Mouse (Mus musculus): Measurements from ENCODE around the gene 1700113H08Rik. TPM values are rescaled to one million over a fixed set of nuclear protein-coding genes. Genes with fewer than 3 reads are reported as not detected.

The 1700113H08Rik gene
- total and polyA plus RNA-seq, 2 experiments from 2014 or later = 0.25 to 0.89 TPM

- no peaks in the 10 kb centered on the region for H3K9me3 ChIP-seq (ENCODE audit: low read length)
- H3K27ac ChIP-seq = no peak overlapping the region
- no peak overlapping the region for H3K9ac ChIP-seq (replicated peaks; ENCODE audit: low read length)
- 10% methylated on average over 31 of the region's 31 CpGs for WGBS
- TF ChIP-seq CTCF (IDR thresholded peaks at IDR 0.05; ENCODE audit: low read depth) = no peak
- H3K4me2 ChIP-seq (ENCODE audit: low read depth, low read length) = peak overlapping the region; percentile 57
- DNase-seq (ENCODE audit: low spot score) (peak; percentile 38), ATAC-seq (peak; percentile 58)
- no peaks in the 10 kb centered on the region for H3K4me1 ChIP-seq (ENCODE audit: insufficient read depth, low read length)
- peak overlapping the region; percentile 21; the same call in 1 of the 2 replicates for H3K4me3 ChIP-seq (ENCODE audit: low read length)
- no peaks in the 10 kb centered on the region for H3K27me3 ChIP-seq (ENCODE audit: insufficient read depth, low read length)
- no peaks in the 10 kb centered on the region for H3K36me3 ChIP-seq (ENCODE audit: insufficient read depth, low read length)
Measured at GRCm38 (mm10) chr10:87230071-87230910, 172.4 kb downstream of the 1700113H08Rik start.

- Histone ChIP-seq H3K4me1 (ENCODE audit: insufficient read depth, low read length) (no peaks in the 10 kb centered on the region), H3K9ac (replicated peaks; ENCODE audit: low read length) (no peak overlapping the region), H3K36me3 (ENCODE audit: insufficient read depth, low read length) (no peaks in the 10 kb centered on the region), H3K4me2 (ENCODE audit: low read depth, low read length) (no peak overlapping the region), H3K27me3 (ENCODE audit: insufficient read depth, low read length) (no peaks in the 10 kb centered on the region), H3K27ac (no peak overlapping the region), H3K4me3 (ENCODE audit: low read length) (no peak overlapping the region), H3K9me3 (ENCODE audit: low read length) (no peaks in the 10 kb centered on the region)
- ATAC-seq = no peak
- WGBS = 38% methylated on average over 9 of the region's 9 CpGs
- no peak for TF ChIP-seq CTCF (IDR thresholded peaks at IDR 0.05; ENCODE audit: low read depth)
- no peak for DNase-seq (ENCODE audit: low spot score)
Measured at GRCm38 (mm10) chr10:87239332-87240008, 181.6 kb downstream of the 1700113H08Rik start.

- no peak for ATAC-seq
- Histone ChIP-seq H3K4me2 (ENCODE audit: low read depth, low read length) (no peak overlapping the region), H3K9me3 (ENCODE audit: low read length) (no peaks in the 10 kb centered on the region), H3K27me3 (ENCODE audit: insufficient read depth, low read length) (no peaks in the 10 kb centered on the region), H3K36me3 (ENCODE audit: insufficient read depth, low read length) (no peaks in the 10 kb centered on the region), H3K27ac (no peak overlapping the region), H3K9ac (replicated peaks; ENCODE audit: low read length) (no peak overlapping the region), H3K4me1 (ENCODE audit: insufficient read depth, low read length) (no peaks in the 10 kb centered on the region), H3K4me3 (ENCODE audit: low read length) (no peak overlapping the region)
- no peak for TF ChIP-seq CTCF (IDR thresholded peaks at IDR 0.05; ENCODE audit: low read depth)
- WGBS = 87% methylated on average over 3 of the region's 3 CpGs
- DNase-seq (ENCODE audit: low spot score) = no peak
Measured at GRCm38 (mm10) chr10:87271724-87272123, 213.9 kb downstream of the 1700113H08Rik start.

GRCm38 (mm10) chr10:87272133-87272622 lies 214.3 kb downstream of the 1700113H08Rik start:
- ATAC-seq = no peak

GRCm38 (mm10) chr10:87275075-87275474 lies 217.2 kb downstream of the 1700113H08Rik start:
- DNase-seq (ENCODE audit: low spot score) = no peak
- Histone ChIP-seq H3K36me3 (ENCODE audit: insufficient read depth, low read length) (no peaks in the 10 kb centered on the region), H3K9me3 (ENCODE audit: low read length) (no peaks in the 10 kb centered on the region), H3K4me2 (ENCODE audit: low read depth, low read length) (no peak overlapping the region), H3K4me3 (ENCODE audit: low read length) (no peak overlapping the region), H3K4me1 (ENCODE audit: insufficient read depth, low read length) (no peaks in the 10 kb centered on the region), H3K27me3 (ENCODE audit: insufficient read depth, low read length) (no peaks in the 10 kb centered on the region), H3K27ac (no peak overlapping the region), H3K9ac (replicated peaks; ENCODE audit: low read length) (no peak overlapping the region)
- TF ChIP-seq CTCF (IDR thresholded peaks at IDR 0.05; ENCODE audit: low read depth) = no peak
- ATAC-seq = no peak

More at GRCm38 (mm10) chr10:87272133-87272622, 214.3 kb downstream of the 1700113H08Rik start:
- WGBS = 63% methylated on average over 8 of the region's 8 CpGs
- no peaks in the 10 kb centered on the region for H3K9me3 ChIP-seq (ENCODE audit: low read length)
- no peak for DNase-seq (ENCODE audit: low spot score)
- H3K4me1 ChIP-seq (ENCODE audit: insufficient read depth, low read length) = no peaks in the 10 kb centered on the region
- H3K27ac ChIP-seq = no peak overlapping the region
- H3K4me3 ChIP-seq (ENCODE audit: low read length) = no peak overlapping the region
- no peak overlapping the region for H3K4me2 ChIP-seq (ENCODE audit: low read depth, low read length)
- H3K27me3 ChIP-seq (ENCODE audit: insufficient read depth, low read length) = no peaks in the 10 kb centered on the region
- H3K36me3 ChIP-seq (ENCODE audit: insufficient read depth, low read length) = no peaks in the 10 kb centered on the region
- no peak overlapping the region for H3K9ac ChIP-seq (replicated peaks; ENCODE audit: low read length)
- no peak for TF ChIP-seq CTCF (IDR thresholded peaks at IDR 0.05; ENCODE audit: low read depth)

Other genes starting within 250 kb of the 1700113H08Rik start
- 0.42 TPM in 1 of 2 replicates, not detected in the other for gene Stab2, start 50.0 kb upstream of the 1700113H08Rik start, total RNA-seq (2014; rRNA removed)
- 0.10 and 0.42 TPM in 2 replicates for gene Stab2, start 50.0 kb upstream of the 1700113H08Rik start, polyA plus RNA-seq (2015; fragmentation: Nextera tagmentation; extraction: Ambion mirVana)